Mouse (Mus musculus): ENCODE results near the gene Tnfrsf9. TPM values are rescaled to one million over a fixed set of nuclear protein-coding genes. Genes with fewer than 3 reads are reported as not detected.
"Not testable (repeated sequence)": the region's sequence is repeated elsewhere in the genome, so short reads cannot be mapped to it uniquely, and the experiment has no call there.

The Tnfrsf9 gene
- polyA plus RNA-seq, 1 experiment from 2014 or later, result 0.11 TPM

GRCm38 (mm10) chr4:150901651-150902050, 12.7 kb upstream of the Tnfrsf9 start:
- Histone ChIP-seq H3K4me2 (ENCODE audit: low read length) (no peak overlapping the region), H3K9me3 (replicated peaks; ENCODE audit: control insufficient read depth, low read length) (no peaks in the 10 kb centered on the region), H3K36me3 (ENCODE audit: control insufficient read depth, insufficient read depth, low read length) (peaks cover 87% of the 10 kb centered on the region), H3K27me3 (replicated peaks; ENCODE audit: control insufficient read depth, insufficient read depth, low read length) (no peaks in the 10 kb centered on the region), H3K27ac (ENCODE audit: low read depth, low read length) (no peak overlapping the region), H3K9ac (ENCODE audit: low read length) (no peak overlapping the region), H3K4me3 (ENCODE audit: low read depth, low read length) (no peak overlapping the region), H3K4me1 (ENCODE audit: control insufficient read depth, insufficient read depth, low read length) (no peaks in the 10 kb centered on the region)
- ATAC-seq (no peak), DNase-seq (ENCODE audit: low spot score) (peak; percentile 60)
- WGBS, result 57% methylated on average over 9 of the region's 9 CpGs

GRCm38 (mm10) chr4:150902062-150902461, 12.3 kb upstream of the Tnfrsf9 start:
- Histone ChIP-seq H3K36me3 (ENCODE audit: control insufficient read depth, insufficient read depth, low read length) (peaks cover 87% of the 10 kb centered on the region), H3K4me3 (ENCODE audit: low read depth, low read length) (no peak overlapping the region), H3K4me2 (ENCODE audit: low read length) (no peak overlapping the region), H3K9ac (ENCODE audit: low read length) (no peak overlapping the region), H3K27ac (ENCODE audit: low read depth, low read length) (no peak overlapping the region), H3K4me1 (ENCODE audit: control insufficient read depth, insufficient read depth, low read length) (no peaks in the 10 kb centered on the region), H3K27me3 (replicated peaks; ENCODE audit: control insufficient read depth, insufficient read depth, low read length) (no peaks in the 10 kb centered on the region), H3K9me3 (replicated peaks; ENCODE audit: control insufficient read depth, low read length) (no peaks in the 10 kb centered on the region)
- WGBS, result 93% methylated on average over 12 of the region's 12 CpGs
- no peak for ATAC-seq
- DNase-seq (ENCODE audit: low spot score), result no peak

GRCm38 (mm10) chr4:150903091-150903742, 11.1 kb upstream of the Tnfrsf9 start:
- no peak overlapping the region for H3K4me2 ChIP-seq (ENCODE audit: low read length)
- DNase-seq (ENCODE audit: low spot score) (no peak), ATAC-seq (no peak)
- no peaks in the 10 kb centered on the region for H3K9me3 ChIP-seq (replicated peaks; ENCODE audit: control insufficient read depth, low read length)
- H3K9ac ChIP-seq (ENCODE audit: low read length), result no peak overlapping the region
- no peaks in the 10 kb centered on the region; the same call in 1 of the 2 replicates for H3K4me1 ChIP-seq (ENCODE audit: control insufficient read depth, insufficient read depth, low read length)
- WGBS, result 93% methylated on average over 14 of the region's 14 CpGs
- no peaks in the 10 kb centered on the region for H3K27me3 ChIP-seq (replicated peaks; ENCODE audit: control insufficient read depth, insufficient read depth, low read length)
- no peak overlapping the region for H3K27ac ChIP-seq (ENCODE audit: low read depth, low read length)
- H3K4me3 ChIP-seq (ENCODE audit: low read depth, low read length), result no peak overlapping the region
- peaks cover 76% of the 10 kb centered on the region for H3K36me3 ChIP-seq (ENCODE audit: control insufficient read depth, insufficient read depth, low read length)

- Histone ChIP-seq H3K27ac (ENCODE audit: low read depth, low read length) (no peak overlapping the region), H3K4me3 (ENCODE audit: low read depth, low read length) (no peak overlapping the region), H3K27me3 (replicated peaks; ENCODE audit: control insufficient read depth, insufficient read depth, low read length) (no peaks in the 10 kb centered on the region), H3K4me2 (ENCODE audit: low read length) (no peak overlapping the region), H3K9ac (ENCODE audit: low read length) (no peak overlapping the region), H3K9me3 (replicated peaks; ENCODE audit: control insufficient read depth, low read length) (no peaks in the 10 kb centered on the region), H3K36me3 (ENCODE audit: control insufficient read depth, insufficient read depth, low read length) (peaks cover 42% of the 10 kb centered on the region), H3K4me1 (ENCODE audit: control insufficient read depth, insufficient read depth, low read length) (peaks cover 3% of the 10 kb centered on the region)
- DNase-seq (ENCODE audit: low spot score) (no peak), ATAC-seq (no peak)
- 91% methylated on average over 8 of the region's 8 CpGs for WGBS
Observed at GRCm38 (mm10) chr4:150907099-150907498, 7.3 kb upstream of the Tnfrsf9 start.

GRCm38 (mm10) chr4:150908512-150908911, 5.8 kb upstream of the Tnfrsf9 start:
- not testable (repeated sequence) for H3K9ac ChIP-seq (ENCODE audit: low read length); H3K4me3 ChIP-seq (ENCODE audit: low read depth, low read length); DNase-seq (ENCODE audit: low spot score); H3K4me1 ChIP-seq (ENCODE audit: control insufficient read depth, insufficient read depth, low read length); H3K27ac ChIP-seq (ENCODE audit: low read depth, low read length); H3K27me3 ChIP-seq (replicated peaks; ENCODE audit: control insufficient read depth, insufficient read depth, low read length); ATAC-seq; H3K9me3 ChIP-seq (replicated peaks; ENCODE audit: control insufficient read depth, low read length)
- peak overlapping the region; percentile 80 for H3K4me2 ChIP-seq (ENCODE audit: low read length)
- WGBS, result 80% methylated on average over 5 of the region's 5 CpGs
- H3K36me3 ChIP-seq (ENCODE audit: control insufficient read depth, insufficient read depth, low read length), result peaks cover 27% of the 10 kb centered on the region

- ATAC-seq, result peak; percentile 91
- WGBS, result under 1% methylated on average over 54 of the region's 56 CpGs
Observed at GRCm38 (mm10) chr4:150909451-150910156, 4.8 kb upstream of the Tnfrsf9 start.

GRCm38 (mm10) chr4:150910164-150910951, 4.0 kb upstream of the Tnfrsf9 start:
- peak overlapping the region; percentile 13; the same call in 1 of the 2 replicates for H3K4me3 ChIP-seq (ENCODE audit: low read depth, low read length)
- ATAC-seq (peak; percentile 5; the same call in 1 of the 2 replicates), DNase-seq (ENCODE audit: low spot score) (no peak)
- H3K9ac ChIP-seq (ENCODE audit: low read length), result 0 out of 2 replicates have a peak overlapping the region, but pooled peaks have one; percentile 21
- no peaks in the 10 kb centered on the region for H3K9me3 ChIP-seq (replicated peaks; ENCODE audit: control insufficient read depth, low read length)
- WGBS, result 88% methylated on average over 19 of the region's 19 CpGs
- H3K4me2 ChIP-seq (ENCODE audit: low read length), result peak overlapping the region; percentile 80
- peak overlapping the region; percentile 33; the same call in 1 of the 2 replicates for H3K27ac ChIP-seq (ENCODE audit: low read depth, low read length)
- H3K36me3 ChIP-seq (ENCODE audit: control insufficient read depth, insufficient read depth, low read length), result peaks cover 13% of the 10 kb centered on the region
- H3K4me1 ChIP-seq (ENCODE audit: control insufficient read depth, insufficient read depth, low read length), result peaks cover 14% of the 10 kb centered on the region
- no peaks in the 10 kb centered on the region for H3K27me3 ChIP-seq (replicated peaks; ENCODE audit: control insufficient read depth, insufficient read depth, low read length)

More at GRCm38 (mm10) chr4:150909451-150910156, 4.8 kb upstream of the Tnfrsf9 start:
- H3K36me3 ChIP-seq (ENCODE audit: control insufficient read depth, insufficient read depth, low read length), result peaks cover 19% of the 10 kb centered on the region
- H3K9me3 ChIP-seq (replicated peaks; ENCODE audit: control insufficient read depth, low read length), result no peaks in the 10 kb centered on the region
- H3K4me2 ChIP-seq (ENCODE audit: low read length), result peak overlapping the region; percentile 80
- H3K27me3 ChIP-seq (replicated peaks; ENCODE audit: control insufficient read depth, insufficient read depth, low read length), result no peaks in the 10 kb centered on the region
- H3K4me3 ChIP-seq (ENCODE audit: low read depth, low read length), result peak overlapping the region; percentile 89
- peak overlapping the region; percentile 71 for H3K27ac ChIP-seq (ENCODE audit: low read depth, low read length)
- H3K4me1 ChIP-seq (ENCODE audit: control insufficient read depth, insufficient read depth, low read length), result peaks cover 8% of the 10 kb centered on the region
- peak overlapping the region; percentile 95 for H3K9ac ChIP-seq (ENCODE audit: low read length)
- DNase-seq (ENCODE audit: low spot score), result peak; percentile 99

GRCm38 (mm10) chr4:150913743-150914142, 619 bp upstream of the Tnfrsf9 start:
- Histone ChIP-seq H3K27ac (ENCODE audit: low read depth, low read length) (0 out of 2 replicates have a peak overlapping the region, but pooled peaks have one; percentile 60), H3K36me3 (ENCODE audit: control insufficient read depth, insufficient read depth, low read length) (no peaks in the 10 kb centered on the region), H3K9me3 (replicated peaks; ENCODE audit: control insufficient read depth, low read length) (no peaks in the 10 kb centered on the region), H3K4me2 (ENCODE audit: low read length) (peak overlapping the region; percentile 57), H3K4me1 (ENCODE audit: control insufficient read depth, insufficient read depth, low read length) (peaks cover 14% of the 10 kb centered on the region), H3K4me3 (ENCODE audit: low read depth, low read length) (peak overlapping the region; percentile 66), H3K9ac (ENCODE audit: low read length) (peak overlapping the region; percentile 80), H3K27me3 (replicated peaks; ENCODE audit: control insufficient read depth, insufficient read depth, low read length) (no peaks in the 10 kb centered on the region)
- 25% methylated on average over 12 of the region's 12 CpGs for WGBS
- DNase-seq (ENCODE audit: low spot score) (no peak), ATAC-seq (no peak)
